Mouse (Mus musculus) intestine, postnatal 0 days (tissue): ENCODE data around the gene Pced1b. TPM values are rescaled to one million over a fixed set of nuclear protein-coding genes. Genes with fewer than 3 reads are reported as not detected.
A peak's percentile ranks its signal among the peaks of the same experiment; 100 is the strongest.

Experiments
- ATAC-seq: fragments of 200-750 bp; cut with Nextera tagmentation; 2 replicates; pipeline ENCODE4 v1.8.0; 2017; ENCODE audit warnings: mild to moderate bottlenecking, moderate TSS enrichment, moderate library complexity
- H3K27ac ChIP-seq: fragments of 300-500 bp; sonication (generic); 2 replicates; pipeline ENCODE4 v1.5.1; 2014; ENCODE audit warnings: mild to moderate bottlenecking, low read depth, low read length, moderate library complexity
- H3K27me3 ChIP-seq: fragments of 300-500 bp; sonication (generic); replicated peaks from 2 replicates; pipeline ENCODE4 v1.6.1; 2014; ENCODE audit warnings: low read length, mixed read lengths; ENCODE audit not compliant: control insufficient read depth, insufficient read depth
- H3K36me3 ChIP-seq: fragments of 300-500 bp; sonication (generic); 2 replicates; pipeline ENCODE4 v1.6.1; 2014; ENCODE audit warnings: mild to moderate bottlenecking, moderate library complexity; ENCODE audit not compliant: control insufficient read depth, insufficient read depth
- H3K4me1 ChIP-seq: fragments of 300-500 bp; sonication (generic); replicated peaks from 2 replicates; pipeline ENCODE4 v1.6.1; 2014; ENCODE audit warnings: antibody characterized with exemption, low read length, mixed read lengths; ENCODE audit not compliant: control insufficient read depth, insufficient read depth
- H3K4me2 ChIP-seq: fragments of 300-500 bp; sonication (generic); replicated peaks from 2 replicates; pipeline ENCODE4 v1.6.1; 2014; ENCODE audit warnings: low read depth, mild to moderate bottlenecking, moderate library complexity
- H3K4me3 ChIP-seq: fragments of 300-500 bp; sonication (generic); 2 replicates; pipeline ENCODE4 v1.5.1; 2014; ENCODE audit warnings: low read depth, low read length
- H3K9ac ChIP-seq: fragments of 300-500 bp; sonication (generic); 2 replicates; pipeline ENCODE4 v1.6.1; 2014; ENCODE audit warnings: mild to moderate bottlenecking, low read depth, low read length
- H3K9me3 ChIP-seq: fragments of 300-500 bp; sonication (generic); 2 replicates; pipeline ENCODE4 v1.6.1; 2016; ENCODE audit warnings: mixed run types; ENCODE audit not compliant: control insufficient read depth
- CTCF ChIP-seq: sonication (generic); IDR thresholded peaks from 2 replicates; pipeline ENCODE4 v1.5.1; 2016; ENCODE audit warnings: low read depth, mild to moderate bottlenecking, control low read depth, antibody characterized with exemption, moderate library complexity
- WGBS: fragments of 180-500 bp; shearing (Covaris S2); extraction: QIAGEN DNeasy Blood & Tissue Kit; methylation state at CpG from one replicate; pipeline ENCODE4 v1.1.7; 2014; 5-methylcytosine and 5-hydroxymethylcytosine counted together
- polyA plus RNA-seq: library from polyadenylated mRNA; unstranded; fragments of >200 nt; fragmentation: Nextera tagmentation; extraction: Ambion mirVana; gene quantifications from 2 replicates; pipeline ENCODE4 v1.2.1, GENCODE M21; 2015

Gene Pced1b
- polyA plus RNA-seq, 1 experiment from 2014 or later, result 1.6 TPM

DNA sequence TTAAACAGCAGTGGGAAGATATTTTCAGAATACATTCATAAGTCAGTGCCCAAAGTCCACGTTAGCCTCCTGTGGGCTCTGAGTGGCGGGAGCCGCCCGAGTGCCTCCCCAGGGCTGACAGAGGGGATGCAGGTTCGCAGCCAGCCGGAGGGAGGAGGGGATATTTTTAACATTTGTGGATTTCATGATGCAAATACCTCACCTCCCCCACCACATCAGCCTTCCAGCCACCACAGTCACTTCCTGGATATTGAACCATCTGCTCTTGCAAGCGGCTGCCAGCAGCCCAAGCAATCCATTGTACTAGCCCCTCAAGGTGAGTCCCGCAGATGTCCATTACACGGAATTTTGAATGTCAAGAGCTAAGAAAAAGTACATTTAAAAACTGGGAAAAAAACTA is 95.4 kb downstream of the Pced1b start:
- no peaks in the 10 kb centered on the region for H3K4me1 ChIP-seq
- TF ChIP-seq CTCF, result no peak
- H3K4me3 ChIP-seq, result no peak overlapping the region
- no peak overlapping the region for H3K27ac ChIP-seq
- H3K9ac ChIP-seq, result no peak overlapping the region
- H3K27me3 ChIP-seq, result no peaks in the 10 kb centered on the region
- H3K9me3 ChIP-seq, result no peaks in the 10 kb centered on the region
- H3K4me2 ChIP-seq, result no peak overlapping the region
- WGBS, result 77% methylated on average over 9 of the region's 9 CpGs
- ATAC-seq, result no peak
- H3K36me3 ChIP-seq, result no peaks in the 10 kb centered on the region

DNA sequence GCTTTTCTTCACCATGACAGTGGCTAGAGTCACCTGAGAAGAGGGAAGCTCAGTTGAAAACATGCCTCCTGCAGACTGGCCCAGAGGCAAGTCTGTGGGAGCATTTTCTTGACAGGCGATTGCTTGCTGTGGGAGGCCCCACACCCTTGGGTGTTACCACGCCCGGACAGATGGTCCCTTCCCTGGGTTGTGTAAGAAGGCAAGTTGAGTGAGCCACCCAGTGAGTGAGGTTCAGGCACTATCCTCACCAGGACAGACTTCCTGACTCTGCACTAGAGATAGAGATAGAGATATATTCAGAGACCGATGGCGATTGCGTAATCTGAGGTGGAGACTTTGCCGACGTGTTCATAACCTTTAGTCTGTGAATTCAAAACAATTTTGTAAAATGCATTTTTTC is 96.0 kb downstream of the Pced1b start:
- no peak overlapping the region for H3K9ac ChIP-seq
- no peaks in the 10 kb centered on the region for H3K9me3 ChIP-seq
- 56% methylated on average over 8 of the region's 8 CpGs for WGBS
- no peak overlapping the region for H3K27ac ChIP-seq
- no peaks in the 10 kb centered on the region for H3K4me1 ChIP-seq
- H3K36me3 ChIP-seq, result no peaks in the 10 kb centered on the region
- H3K4me2 ChIP-seq, result 0 out of 2 replicates have a peak overlapping the region, but pooled peaks have one; percentile 1
- H3K4me3 ChIP-seq, result no peak overlapping the region
- no peak for TF ChIP-seq CTCF
- no peaks in the 10 kb centered on the region for H3K27me3 ChIP-seq
- peak; percentile 78 for ATAC-seq

DNA sequence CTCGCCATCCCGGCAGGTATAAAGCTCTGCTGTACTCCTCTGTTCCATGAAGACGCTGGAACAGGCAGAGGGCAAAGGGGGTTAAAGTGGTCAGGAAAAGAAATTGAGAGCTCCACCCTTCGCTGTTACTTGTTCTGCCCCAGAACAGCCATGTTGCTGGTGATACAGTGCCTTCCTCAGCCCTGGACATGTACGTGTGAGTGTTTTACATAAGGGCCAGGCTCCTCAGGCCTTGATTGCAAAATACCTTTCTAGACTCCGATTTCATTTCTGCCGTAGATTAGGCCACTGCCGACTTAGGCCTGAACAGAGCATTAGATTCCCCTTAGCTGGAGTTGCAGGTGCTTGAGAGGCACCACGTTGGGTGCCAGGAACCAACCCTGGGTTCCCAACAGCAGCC is 97.0 kb downstream of the Pced1b start:
- Histone ChIP-seq H3K36me3 (no peaks in the 10 kb centered on the region), H3K4me3 (no peak overlapping the region), H3K9ac (no peak overlapping the region), H3K4me1 (no peaks in the 10 kb centered on the region), H3K9me3 (no peaks in the 10 kb centered on the region), H3K27ac (no peak overlapping the region), H3K4me2 (no peak overlapping the region), H3K27me3 (no peaks in the 10 kb centered on the region)
- TF ChIP-seq CTCF, result no peak
- no peak for ATAC-seq
- WGBS, result 88% methylated on average over 9 of the region's 9 CpGs

DNA sequence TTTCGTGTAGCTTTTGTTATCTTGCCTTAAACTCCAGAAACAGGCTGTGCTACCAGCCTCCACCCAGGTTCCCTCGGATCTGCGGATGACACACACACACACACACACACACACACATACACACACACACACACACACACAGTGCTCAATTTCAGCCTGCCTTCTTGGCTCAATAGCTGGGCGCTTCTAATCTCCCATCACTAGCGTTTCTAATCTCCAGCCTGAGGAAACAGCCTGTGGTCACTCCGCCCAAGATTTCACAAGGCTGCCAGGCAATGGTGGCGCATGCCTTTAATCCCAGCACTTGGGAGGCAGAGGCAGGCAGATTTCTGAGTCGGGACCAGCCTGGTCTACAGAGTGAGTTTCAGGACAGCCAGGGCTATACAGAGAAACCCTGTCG is 98.2 kb downstream of the Pced1b start:
- no peak for ATAC-seq
- 90% methylated on average over 9 of the region's 9 CpGs for WGBS
- Histone ChIP-seq H3K36me3 (no peaks in the 10 kb centered on the region), H3K9me3 (no peaks in the 10 kb centered on the region), H3K9ac (no peak overlapping the region), H3K4me1 (no peaks in the 10 kb centered on the region), H3K27ac (no peak overlapping the region), H3K27me3 (no peaks in the 10 kb centered on the region), H3K4me2 (no peak overlapping the region), H3K4me3 (no peak overlapping the region)
- TF ChIP-seq CTCF, result no peak

DNA sequence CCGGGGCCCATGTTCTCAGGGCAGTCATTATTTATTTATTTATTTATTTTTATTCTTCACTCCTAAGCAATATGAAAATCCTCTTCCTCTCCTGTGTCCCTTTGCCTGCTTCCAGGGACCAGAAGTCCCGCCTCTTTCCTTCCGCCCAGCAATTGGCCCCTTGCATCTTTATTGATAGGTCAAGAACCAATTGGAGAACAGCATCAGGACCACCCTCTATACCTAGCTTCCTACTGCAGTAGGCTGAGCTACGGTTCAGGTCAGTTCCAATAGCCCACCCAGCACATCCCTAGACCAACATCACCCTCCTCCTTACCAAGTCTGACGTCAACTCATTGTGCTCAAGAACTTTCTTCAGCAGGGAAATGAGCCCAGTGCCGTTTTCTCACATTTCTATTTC is 99.0 kb downstream of the Pced1b start:
- H3K4me1 ChIP-seq, result no peaks in the 10 kb centered on the region
- TF ChIP-seq CTCF, result no peak
- no peaks in the 10 kb centered on the region for H3K27me3 ChIP-seq
- no peak overlapping the region for H3K4me2 ChIP-seq
- H3K9me3 ChIP-seq, result no peaks in the 10 kb centered on the region
- no peaks in the 10 kb centered on the region for H3K36me3 ChIP-seq
- H3K9ac ChIP-seq, result no peak overlapping the region
- ATAC-seq, result no peak
- no peak overlapping the region for H3K27ac ChIP-seq
- 82% methylated on average over 6 of the region's 6 CpGs for WGBS
- no peak overlapping the region for H3K4me3 ChIP-seq

DNA sequence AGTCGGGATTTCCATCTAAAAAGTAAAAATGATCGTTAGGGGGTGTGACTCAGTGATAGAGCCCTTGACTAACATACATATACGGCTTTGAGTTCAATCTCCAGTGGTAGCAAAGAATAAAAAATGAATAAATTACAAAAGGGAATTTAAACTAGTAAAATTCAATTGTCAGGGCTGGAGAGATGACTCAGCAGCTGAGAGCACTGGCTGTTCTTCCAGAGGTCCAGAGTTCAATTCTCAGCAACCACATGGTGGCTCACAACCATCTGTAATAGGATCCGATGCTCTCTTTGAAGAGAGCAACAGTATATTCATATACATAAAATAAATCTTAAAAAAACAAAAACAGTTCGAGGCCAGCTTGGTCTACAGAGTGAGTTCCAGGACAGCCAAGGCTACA is 99.5 kb downstream of the Pced1b start:
- ATAC-seq, result no peak
- 81% methylated on average over 5 of the region's 5 CpGs for WGBS
- Histone ChIP-seq H3K27me3 (no peaks in the 10 kb centered on the region), H3K27ac (no peak overlapping the region), H3K9ac (no peak overlapping the region), H3K9me3 (no peaks in the 10 kb centered on the region), H3K4me2 (no peak overlapping the region), H3K4me3 (no peak overlapping the region), H3K36me3 (no peaks in the 10 kb centered on the region), H3K4me1 (no peaks in the 10 kb centered on the region)
- no peak for TF ChIP-seq CTCF

DNA sequence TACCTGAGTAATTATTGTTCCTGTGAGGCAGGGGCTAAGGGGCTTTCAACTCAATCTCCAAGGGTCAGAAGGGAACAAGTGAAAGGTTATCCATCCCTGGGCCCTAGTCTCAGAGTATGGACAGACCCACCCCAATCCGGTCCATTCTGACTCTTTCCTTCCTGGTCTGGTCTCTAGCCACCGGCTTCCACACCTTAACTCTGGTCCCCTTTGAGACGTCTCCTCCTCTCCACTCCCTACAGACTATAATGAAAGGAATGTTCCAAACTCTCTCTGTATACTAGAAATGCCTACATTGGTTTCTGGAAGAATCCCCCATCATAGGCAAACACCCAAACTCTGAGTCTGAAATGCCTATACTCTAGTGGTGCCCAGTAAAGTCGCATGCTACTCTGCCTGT is 100.0 kb downstream of the Pced1b start:
- Histone ChIP-seq H3K4me3 (no peak overlapping the region), H3K4me2 (no peak overlapping the region), H3K27me3 (no peaks in the 10 kb centered on the region), H3K4me1 (no peaks in the 10 kb centered on the region), H3K9ac (no peak overlapping the region), H3K9me3 (no peaks in the 10 kb centered on the region), H3K27ac (no peak overlapping the region), H3K36me3 (no peaks in the 10 kb centered on the region)
- no peak for TF ChIP-seq CTCF
- ATAC-seq, result no peak
- WGBS, result 84% methylated on average over 4 of the region's 4 CpGs
